Mouse (Mus musculus) urinary bladder, postnatal 14 days (tissue): Measurements from ENCODE around the gene Ift88.

Experiments used
- DNase-seq: peaks from one replicate; pipeline ENCODE4 v3.0.0; 2021; ENCODE audit warnings: low spot score

Gene Ift88

DNA sequence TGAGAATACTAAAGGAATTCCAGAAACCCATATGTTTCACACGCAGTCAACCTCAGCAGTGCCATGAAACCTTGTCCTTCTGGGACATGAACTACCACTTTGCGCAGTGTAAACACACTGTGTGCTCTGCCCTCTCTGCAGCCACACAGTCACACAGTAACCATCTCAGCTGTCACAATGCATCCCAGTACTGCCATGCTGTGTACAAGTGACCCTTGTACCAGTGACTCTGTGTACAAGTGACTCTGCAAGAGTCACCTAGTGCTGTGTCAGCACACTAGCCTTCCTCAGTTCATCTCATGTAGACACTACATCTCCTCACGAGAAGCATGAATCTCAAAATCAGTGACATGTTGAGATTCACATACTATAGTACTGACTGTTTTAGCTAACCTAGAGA is 108.7 kb downstream of the Ift88 start:
- no peak for DNase-seq

GRCm38 (mm10) chr14:57533214-57533613 is 109.4 kb downstream of the Ift88 start:
- DNase-seq: peak; percentile 56

GRCm38 (mm10) chr14:57533841-57534240 is 110.0 kb downstream of the Ift88 start:
- DNase-seq: no peak

DNA sequence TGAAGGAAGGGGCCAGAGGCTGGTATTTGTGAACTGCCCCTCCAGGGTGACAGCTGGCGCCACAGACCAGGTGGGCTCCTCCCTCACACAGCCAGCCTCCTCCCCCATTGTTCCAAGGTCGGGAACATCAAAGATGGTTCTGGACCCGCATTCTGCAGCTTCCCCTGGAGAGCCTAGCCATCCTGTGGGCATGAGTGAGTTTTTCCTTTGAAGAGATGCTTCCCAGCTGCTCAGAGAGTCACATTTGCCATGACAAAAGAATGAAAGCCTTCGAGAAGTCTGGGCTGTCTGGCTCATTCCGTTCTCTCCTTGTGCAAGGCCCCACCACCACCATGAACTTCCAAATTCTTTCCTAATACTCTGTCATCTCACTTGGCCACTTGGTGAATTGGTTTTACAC is 110.5 kb downstream of the Ift88 start:
- DNase-seq: no peak

GRCm38 (mm10) chr14:57534961-57535360 is 111.1 kb downstream of the Ift88 start:
- DNase-seq: peak; percentile 41

DNA sequence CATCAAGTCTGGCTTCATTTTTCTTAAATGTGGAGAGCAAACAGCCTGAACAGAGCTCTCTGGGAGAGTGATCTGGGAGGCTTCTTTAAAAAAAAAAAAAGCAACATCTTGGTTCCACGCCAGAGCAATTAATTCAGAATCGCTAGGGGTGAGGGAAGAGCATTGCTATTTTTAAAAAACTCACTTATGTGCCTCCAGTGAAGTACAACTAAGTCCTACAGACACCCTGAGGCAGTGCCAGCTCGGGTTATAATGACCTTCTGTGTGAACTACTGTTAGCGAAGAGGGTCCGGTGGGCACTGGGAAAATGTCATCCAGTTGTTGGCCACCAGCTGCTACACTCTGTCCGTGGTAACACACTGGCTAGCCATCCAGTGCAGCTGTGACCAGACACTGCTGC is 111.8 kb downstream of the Ift88 start:
- no peak for DNase-seq

GRCm38 (mm10) chr14:57536820-57537219 is 113.0 kb downstream of the Ift88 start:
- DNase-seq: no peak

- no peak for DNase-seq
Measured at GRCm38 (mm10) chr14:57537261-57538015, 113.6 kb downstream of the Ift88 start.

DNA sequence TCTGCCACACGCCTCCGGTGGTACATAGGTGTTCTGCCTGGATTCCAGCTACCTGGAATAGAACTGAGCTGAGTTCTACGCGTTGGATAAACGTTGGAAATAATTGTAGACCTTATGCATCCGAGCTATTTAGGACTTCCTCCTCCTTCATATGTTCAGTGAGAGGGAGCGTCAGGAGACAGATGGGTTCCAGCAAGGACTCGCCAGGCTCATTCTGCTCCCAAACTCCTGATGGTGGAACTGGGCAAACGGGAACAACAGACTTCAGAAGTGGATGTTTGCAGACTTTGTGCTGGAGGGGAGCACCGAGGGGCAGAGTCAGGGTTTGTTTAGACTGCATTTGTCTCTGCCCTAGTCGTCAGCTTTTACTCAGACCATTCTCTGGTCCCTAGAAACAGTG is 116.8 kb downstream of the Ift88 start:
- DNase-seq: no peak

GRCm38 (mm10) chr14:57542231-57542630 is 118.4 kb downstream of the Ift88 start:
- DNase-seq: no peak

- DNase-seq: no peak
Measured at GRCm38 (mm10) chr14:57543420-57544039, 119.7 kb downstream of the Ift88 start.

DNA sequence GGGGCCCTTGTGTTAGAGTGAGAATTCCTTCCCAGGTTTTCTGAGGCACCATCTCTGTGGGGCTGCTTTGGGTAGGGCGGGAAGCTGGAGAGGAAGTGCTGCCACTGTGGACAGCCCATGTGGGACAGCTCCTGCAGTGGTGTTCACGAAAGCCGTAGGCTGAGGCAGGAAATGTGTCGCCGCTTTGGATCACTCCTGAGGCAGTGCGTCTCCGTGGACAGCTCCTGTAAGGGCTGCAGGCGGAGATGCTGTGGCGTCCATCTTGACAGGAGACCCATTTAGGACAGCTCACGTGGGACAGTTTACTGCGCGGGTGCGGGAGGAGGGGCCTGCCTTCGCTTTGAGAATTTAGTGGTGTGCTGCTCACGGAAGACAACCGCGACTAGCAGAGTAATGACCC is 121.7 kb downstream of the Ift88 start:
- no peak for DNase-seq

- no peak for DNase-seq
Measured at GRCm38 (mm10) chr14:57546131-57546530, 122.3 kb downstream of the Ift88 start.

DNA sequence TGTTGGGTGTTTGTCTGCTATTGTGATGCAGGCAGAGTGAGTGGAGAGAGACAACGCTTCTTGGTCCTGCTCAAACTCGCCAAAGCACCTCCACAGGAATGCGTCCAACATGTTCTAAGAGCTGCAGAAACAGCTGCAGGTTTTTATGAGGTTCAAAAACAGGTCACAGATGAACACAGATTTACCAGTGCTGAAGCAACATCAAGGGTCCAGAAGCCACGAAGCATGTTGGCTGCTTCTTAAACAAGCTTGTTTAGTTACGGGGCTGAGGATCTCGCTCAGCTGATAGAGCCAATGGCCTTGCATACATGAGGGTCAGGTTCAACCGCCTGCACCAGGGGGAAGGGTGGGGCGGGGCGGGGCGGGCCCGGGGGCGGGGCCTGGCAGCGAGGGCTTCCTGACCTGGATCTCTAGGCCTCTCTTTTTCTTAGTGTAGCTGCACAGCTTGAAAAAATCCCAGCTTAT is 122.7 kb downstream of the Ift88 start:
- DNase-seq: peak; percentile 52

GRCm38 (mm10) chr14:57547062-57547461 is 123.2 kb downstream of the Ift88 start:
- no peak for DNase-seq

- DNase-seq: no peak
Measured at GRCm38 (mm10) chr14:57552945-57553344, 129.1 kb downstream of the Ift88 start.

DNA sequence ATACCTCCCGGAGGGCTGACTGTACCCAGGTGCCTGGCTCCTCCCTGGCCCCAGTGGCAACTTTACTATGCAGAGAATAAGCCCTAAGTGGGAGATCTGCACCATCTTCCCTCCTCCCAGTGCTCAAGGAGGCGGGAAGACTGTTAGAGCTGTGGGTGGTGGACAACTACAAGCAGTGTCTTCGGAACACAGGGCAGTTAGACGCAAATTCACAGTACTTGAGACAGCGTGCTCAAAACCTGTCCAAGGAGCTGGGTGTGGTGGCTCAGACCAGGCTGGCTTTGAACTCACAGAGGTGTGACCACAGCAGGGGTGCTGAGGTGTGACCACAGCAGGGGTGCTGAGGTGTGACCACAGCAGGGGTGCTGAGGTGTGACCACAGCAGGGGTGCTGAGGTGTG is 130.6 kb downstream of the Ift88 start:
- DNase-seq: no peak

DNA sequence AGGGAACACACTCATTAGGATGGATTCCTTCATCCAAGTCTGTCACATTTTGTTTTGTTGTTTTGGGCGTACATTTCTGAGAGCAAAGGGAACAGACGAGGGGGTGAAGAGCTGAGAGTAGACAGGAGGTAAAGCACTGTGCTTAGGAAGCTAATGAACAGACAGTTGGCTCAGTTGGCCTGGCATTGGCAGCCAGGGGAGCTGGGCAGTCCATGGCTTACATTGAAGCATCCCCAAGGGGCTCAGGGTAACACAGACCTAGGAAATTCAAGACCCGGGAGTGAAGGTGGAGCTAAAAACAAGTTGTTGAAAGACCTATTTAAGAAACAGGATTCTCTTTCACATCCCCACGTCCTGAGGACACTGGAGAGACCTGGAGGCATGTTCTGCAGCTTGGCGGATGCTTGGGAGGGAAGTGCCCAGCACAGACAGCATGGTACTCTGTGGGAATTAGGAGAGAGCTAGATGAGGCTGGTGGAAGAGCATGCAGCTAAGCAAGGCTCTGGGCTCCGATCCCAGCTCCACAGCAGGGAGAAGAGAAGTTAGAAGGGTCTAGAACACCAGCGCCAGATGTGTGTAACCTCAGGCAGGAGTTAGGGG is 131.7 kb downstream of the Ift88 start:
- no peak for DNase-seq

DNA sequence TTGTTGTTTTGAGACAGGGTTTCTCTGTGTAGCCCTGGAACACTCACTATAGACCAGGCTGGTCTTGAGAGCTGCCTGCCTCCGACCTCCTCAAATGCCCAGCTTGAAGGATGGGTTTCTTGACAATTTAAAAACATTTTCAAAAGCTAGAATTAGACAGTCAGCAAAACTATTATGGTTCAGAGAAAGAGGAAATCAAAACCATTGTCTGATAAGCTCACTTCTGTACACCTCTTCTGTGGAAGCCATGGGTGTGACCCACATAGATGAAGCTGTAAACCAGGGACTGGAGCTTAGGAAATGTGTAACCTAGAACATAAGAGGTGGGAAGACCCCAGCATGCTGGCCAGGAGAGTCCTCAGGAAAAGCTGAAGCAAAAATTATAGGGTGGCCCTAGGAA is 133.1 kb downstream of the Ift88 start:
- DNase-seq: no peak

- DNase-seq: no peak
Measured at GRCm38 (mm10) chr14:57565626-57566025, 141.8 kb downstream of the Ift88 start.
